Mouse (Mus musculus) liver, postnatal 0 days (tissue): ENCODE results near the gene Dnal4.

Experiments
- CTCF ChIP-seq: sonication (generic); IDR thresholded peaks from 2 replicates; pipeline ENCODE4 v1.5.1; 2016; ENCODE audit warnings: antibody characterized with exemption, low read depth
- EP300 ChIP-seq: IDR thresholded peaks from 2 replicates; pipeline ENCODE4 v1.6.1; 2016; ENCODE audit warnings: antibody characterized with exemption, low read depth, mild to moderate bottlenecking

DNA sequence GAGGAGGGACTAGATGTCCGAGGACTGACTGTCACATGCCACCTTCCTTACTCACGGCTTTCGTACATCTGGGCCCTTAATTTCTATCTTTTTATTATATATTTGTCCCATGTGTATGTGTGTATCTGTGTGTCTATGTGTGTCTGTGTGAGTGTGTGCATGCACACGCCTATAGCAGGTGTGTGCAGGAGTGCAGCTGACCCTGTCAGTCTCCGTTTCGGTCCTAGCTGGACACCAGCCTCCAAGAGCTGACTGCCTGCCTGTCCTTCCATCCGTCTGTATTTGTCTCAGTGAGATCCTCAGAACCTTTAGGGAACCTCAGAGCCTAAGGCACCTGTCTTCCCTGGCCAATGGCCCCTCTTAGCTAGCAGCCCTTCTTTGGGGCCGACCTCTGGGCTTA lies 57.4 kb downstream of the Dnal4 start:
- no peak for TF ChIP-seq CTCF
- TF ChIP-seq EP300: no peak
